Mouse (Mus musculus) heart, postnatal 4 days (tissue): ENCODE data around the gene Gm20518. TPM values are rescaled to one million over a fixed set of nuclear protein-coding genes. Genes with fewer than 3 reads are reported as not detected.
A peak's percentile ranks its signal among the peaks of the same experiment; 100 is the strongest.

ENCODE experiments used
- DNase-seq: peaks from one replicate; pipeline ENCODE4 v3.0.0; 2021
- total RNA-seq, 2 experiments: library from RNA; stranded (reverse); gene quantifications; 2 replicates each; pipeline ENCODE4 v1.2.3; 2021

The Gm20518 gene
- total RNA-seq, 2 experiments from 2014 or later = not detected

DNA sequence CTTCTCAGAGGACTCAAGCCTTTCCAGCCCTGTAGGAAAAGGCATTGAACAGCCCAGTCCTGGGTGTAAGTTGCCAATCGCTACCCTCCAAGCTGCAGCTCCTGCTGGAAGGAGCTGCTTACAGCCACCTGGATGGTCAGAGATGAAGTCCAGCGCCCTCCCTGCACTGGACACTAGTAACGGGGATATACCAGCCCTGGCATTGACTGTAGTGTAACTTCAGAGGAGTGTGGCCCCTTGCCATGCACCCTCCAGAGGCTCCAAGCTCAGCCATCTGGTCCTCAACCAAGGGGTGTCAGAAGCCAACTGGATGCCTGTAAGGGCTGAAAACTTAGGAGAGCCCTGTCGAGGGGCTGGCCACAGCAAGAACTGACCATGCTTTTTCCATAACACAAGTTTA is 51.5 kb downstream of the Gm20518 start:
- no peak for DNase-seq

DNA sequence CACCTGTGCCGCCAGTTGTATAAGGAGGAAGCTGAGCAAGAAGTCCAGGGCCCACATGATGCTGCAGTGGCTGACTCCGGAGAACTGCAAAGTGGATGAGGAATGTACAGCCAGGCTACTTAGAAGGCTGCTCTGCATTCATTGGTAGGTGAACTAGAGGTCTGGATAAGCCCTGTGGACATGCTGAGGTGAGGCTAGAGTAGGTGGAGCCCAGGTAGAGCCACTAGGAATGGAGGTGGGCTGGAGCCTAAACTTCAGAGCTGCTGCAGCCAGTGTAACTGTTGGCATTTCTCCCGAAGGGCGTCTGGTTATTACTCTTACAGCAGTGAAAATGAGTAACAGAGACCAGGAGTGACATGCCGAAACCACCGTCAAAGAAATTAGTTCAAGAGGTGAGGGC is 53.4 kb downstream of the Gm20518 start, which contains the start of gene Car15:
Gene Car15 (minus strand): TSS at position 314 of the 400 bp plus-strand sequence.
- no peak for DNase-seq

DNA sequence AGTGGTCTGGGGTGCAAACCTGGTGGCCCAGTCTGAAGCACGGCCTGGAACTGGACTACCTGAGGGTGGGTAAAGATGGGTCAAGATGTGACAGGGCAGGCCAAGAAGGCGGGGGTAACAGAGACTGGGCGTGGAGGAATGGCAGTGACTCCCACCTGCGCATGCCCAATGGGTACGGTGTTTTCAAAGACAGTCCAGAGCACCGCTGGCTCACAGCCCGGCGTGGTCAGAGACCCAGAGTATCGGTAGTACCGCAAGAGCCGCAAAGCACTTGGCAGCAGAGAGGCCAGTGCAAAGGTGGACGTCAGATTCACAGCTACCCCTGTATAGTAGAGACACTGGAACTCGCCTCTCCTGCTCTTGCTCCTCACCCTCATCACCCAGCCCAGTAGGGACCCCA is 56.0 kb downstream of the Gm20518 start:
- no peak for DNase-seq

DNA sequence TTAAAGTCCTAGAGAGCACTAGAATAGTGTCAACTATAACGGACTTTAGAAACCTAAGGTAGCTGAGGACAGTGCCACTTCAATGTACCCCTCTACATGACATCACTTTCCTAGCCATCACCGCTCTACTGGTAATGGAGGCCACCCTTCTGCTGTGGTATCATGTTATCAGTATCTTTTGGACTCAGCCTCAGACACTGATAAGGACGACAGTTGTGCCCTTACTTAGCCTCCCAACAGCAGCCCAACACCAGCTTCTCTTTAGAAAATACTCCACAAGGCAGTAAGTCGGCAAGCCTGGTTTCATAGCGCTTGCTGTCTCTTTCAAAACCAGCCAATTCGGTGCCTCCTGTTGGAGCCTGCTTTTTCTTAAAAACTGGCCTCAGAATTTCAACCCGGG is 56.9 kb downstream of the Gm20518 start:
- DNase-seq = no peak

DNA sequence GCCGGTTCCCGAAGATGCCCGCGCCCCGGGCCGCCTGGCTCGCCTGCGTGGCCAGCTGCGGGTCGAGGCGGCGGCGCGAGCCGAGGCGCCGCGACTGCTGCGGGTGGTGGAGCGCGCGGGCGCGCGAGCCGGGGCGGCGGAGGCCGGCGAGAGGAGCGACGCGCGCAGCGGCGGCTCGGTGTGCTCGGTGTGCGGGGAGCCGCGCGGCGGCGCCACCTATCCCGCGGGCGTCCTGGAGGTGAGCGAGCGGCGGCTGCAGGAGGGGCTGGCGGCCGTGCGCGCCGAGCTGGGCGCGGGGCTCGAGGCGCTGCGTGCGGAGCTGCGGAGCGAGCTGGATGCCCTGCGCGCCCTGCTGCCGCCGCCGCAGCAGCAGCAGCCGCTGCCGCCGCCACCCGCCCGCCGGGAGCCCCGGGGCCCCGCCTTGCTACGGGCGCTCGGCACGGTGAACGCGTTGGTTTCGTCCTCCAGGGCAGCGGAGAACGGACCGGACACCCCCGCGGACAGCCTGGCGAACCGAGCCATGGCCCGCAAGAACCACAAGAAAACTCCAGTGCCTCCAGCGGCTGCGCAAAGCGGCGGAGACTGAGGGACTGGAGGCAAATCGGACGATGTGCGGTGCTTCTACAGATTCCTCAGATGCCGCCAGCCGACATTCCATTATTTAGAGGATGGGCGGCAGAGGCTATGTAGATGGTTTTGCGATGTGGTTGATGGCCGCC is 57.6 kb downstream of the Gm20518 start:
- no peak for DNase-seq

DNA sequence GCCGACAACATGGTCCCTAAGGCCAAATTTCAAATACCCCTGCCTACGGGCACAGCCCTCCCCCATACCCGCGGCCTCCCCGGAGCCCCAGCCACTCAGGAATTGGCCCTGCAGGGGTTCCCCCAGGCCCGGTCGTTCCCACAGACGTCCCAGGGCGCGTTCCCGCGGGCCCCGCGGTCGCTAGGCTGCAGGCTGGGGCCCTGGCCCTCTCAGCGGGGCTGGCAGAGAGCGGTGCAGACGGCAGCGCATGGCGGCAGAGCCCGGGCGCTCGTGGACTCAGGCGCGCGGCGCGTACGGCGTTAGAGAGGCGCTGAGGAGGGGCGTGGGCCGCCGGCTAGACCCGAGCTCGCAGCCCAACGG is 58.2 kb downstream of the Gm20518 start:
- no peak for DNase-seq

DNA sequence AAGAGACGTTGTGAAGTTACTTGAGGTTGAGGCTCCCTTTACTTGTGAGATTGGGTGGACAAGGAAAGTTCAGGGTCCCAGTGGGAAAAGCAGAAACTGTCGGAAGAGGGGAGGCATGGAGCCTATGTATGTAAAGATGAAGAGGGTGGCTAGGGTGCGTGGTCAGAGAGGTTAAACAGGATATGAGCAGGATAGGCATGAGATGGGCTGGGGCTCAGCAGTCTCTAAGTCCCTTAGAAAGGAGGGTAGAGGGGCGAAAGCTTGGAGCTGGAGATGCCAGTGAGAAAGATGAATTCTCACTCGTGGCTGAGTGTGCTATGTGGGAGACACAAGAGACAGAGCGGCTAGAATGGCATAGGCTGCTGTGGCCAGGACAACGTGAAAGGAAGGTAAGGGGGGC is 58.6 kb downstream of the Gm20518 start, which contains the start of gene B830017H08Rik:
Gene B830017H08Rik (plus strand): TSS at position 301 of the 400 bp plus-strand sequence.
- DNase-seq = no peak

DNA sequence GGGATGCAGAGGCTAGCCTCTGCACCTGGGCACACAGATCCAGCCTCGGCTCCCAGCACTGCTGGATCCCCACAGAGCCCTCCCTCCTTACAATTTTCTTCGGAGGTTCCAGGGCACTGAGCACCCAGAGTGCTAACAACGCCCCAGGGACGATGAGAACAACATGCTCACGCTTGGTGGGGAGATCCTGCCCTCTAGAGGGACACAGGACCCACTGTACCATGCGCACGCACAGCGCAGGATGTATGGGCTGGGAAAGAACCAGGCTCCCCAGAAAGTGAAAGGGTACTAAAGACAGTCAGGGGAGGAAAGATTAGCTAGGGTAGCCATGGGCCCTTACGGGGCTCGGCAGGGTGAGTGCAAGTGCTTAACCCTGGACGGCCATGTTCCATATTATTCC is 59.7 kb downstream of the Gm20518 start:
- no peak for DNase-seq

DNA sequence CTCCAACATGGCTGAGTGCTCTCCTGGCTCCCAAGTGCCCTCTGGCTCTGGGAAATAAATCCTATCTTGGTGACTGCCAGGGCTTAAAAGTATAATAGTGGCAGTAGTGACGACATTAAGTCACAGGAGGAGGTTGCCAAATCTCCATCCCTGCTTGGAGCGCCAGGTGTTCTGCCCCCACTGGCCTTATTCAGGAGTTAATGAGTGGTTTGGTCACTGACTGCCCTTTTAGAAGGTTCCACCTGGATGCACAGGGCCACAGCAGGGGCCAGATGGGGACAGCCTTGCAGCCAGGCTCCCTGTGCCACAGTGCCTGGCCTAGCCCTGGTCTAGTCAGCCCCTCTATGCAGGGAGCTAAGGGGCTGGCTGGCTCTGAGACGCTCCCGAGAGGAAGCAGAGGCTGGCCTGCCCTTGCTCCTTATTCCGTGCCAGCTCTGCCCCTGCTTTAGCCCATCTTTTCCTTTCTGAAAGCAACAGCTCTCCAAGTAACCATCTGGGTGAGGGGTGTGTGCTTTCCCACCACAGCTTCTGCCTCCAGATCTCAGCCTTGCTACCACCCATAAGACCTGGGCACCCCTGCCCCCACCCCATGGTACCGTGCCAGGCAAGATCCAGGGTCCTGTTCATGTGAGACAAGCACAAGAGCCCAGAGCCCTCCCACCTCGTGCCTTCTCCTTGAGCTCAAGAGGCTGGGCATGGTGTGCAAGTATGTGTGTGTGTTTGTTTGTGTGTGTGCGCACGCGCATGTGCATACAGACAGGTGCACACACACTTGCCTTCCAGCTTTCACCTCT is 60.9 kb downstream of the Gm20518 start:
- DNase-seq = no peak

DNA sequence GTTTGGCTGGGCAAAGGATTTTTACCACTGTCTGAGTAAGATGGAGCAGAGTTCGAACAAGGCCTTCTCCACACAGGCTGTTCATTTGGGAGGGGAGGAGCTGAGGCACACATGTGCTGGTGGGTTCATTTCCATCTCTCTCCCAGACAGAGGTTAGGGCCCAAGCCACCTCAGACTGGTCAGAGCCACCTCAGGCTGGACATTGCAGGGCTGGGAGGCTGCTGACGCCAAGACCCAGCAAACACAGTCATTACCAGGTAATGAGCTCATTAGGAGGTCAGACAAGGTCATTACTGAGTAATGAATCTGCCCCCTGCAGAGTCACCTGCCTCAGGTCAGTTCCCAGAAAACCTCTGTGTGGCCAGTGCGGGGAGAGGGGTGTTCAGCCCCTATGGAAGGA is 62.6 kb downstream of the Gm20518 start:
- no peak for DNase-seq

DNA sequence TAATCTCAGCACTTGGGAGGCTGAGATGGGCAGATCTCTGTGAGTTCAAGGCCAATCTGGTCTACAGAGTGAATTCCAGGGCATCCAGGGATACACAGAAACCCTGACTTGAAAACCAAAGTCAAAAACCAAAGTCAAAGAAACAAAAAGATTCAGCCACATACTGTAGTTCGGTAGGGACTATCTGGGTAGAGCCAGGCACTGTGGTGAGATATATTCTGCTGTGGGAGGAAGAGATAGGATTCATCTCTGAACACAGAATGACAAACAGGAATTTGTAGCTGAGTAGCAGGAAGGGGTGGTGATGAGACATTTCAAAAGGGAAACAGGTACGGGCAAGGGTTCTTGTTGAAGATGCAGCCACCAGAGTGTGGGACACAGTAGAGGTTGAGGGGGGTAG is 63.2 kb downstream of the Gm20518 start:
- no peak for DNase-seq

DNA sequence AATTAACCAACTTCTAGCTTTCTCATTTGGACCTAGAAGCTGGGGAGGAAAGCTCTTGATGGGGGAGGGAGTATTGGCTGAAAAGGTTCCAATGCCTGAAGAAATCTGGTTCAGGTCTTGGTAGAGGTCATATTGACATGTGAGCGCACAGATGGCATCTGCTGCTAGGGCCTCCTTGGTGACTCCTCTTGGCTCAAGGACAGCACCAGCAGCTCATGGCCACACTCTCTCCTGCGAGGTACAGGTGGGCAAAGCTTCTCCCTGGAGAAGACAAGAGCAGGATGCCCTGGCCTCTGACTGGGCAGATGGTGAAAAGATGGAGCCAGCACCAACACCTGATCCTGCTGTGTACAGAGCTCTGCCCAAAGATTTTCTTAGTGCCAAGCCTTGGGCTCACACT is 65.0 kb downstream of the Gm20518 start:
- DNase-seq = no peak

DNA sequence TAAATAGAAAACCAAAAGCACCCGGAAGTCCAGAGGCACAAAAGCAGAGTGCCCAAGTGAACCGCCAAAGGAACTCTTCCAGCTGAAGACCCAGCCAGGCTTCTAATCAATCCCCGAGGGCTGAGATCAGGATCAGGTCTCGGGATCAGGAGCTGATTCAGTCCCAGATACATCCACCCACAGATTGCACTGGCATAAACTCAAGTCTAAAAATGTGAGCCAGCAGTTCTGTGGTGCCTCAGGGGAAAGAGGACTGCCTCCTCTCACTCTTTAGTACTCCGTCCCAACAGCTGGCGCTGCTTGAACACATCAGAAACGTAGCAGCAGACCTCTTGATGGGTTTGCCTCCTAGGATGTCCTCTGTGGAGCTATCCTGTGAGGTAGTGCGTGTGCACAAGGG is 74.9 kb downstream of the Gm20518 start:
- DNase-seq = no peak

DNA sequence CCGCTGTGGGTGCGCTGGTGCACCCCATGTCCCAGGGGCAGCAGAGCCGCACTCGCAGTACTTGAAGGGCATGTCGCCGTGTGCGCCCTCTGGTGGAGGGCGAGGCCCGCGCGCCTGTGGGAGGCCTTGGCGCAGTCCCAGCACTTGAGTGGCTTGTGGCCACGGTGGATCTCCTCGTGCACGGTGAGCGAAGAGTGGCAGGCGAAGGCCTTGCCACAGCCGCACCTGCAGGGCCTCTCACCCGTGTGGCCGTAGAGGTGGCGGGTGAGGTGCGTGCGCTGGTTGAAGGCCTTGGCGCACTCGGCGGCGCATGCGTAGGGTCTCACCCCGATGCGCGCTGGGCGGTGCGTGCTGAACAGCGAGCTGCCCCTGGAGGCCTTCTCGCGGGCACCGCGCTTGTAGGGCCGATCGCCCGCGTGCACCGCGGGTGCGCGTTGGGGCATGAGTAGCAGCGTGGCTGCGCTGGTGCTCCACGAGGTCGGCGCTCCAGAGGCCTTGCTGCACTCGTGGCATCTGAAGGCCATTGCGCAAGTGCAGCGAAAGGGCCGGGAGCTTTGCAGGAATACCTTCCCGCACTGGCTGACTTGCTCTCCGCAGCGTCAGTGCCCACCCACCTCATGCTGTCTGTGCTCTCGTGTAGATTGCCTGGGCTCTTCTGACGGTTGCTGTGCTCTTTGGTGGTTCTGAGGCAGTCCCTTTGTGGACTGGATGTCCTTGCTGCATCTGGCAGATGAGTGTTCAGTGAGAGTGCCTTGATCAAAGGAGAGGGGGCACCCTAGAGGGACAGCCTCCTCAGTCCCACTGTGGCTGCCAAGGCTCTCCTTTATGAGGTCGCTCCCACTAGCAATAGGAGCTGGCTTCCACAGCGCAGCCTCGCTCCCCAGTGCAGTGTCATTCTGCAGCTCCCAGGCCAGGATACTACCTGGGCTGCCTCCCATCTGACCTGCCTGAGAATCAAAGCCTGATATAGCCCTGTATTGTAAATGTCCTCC is 75.8 kb downstream of the Gm20518 start:
- DNase-seq = peak; percentile 68

DNA sequence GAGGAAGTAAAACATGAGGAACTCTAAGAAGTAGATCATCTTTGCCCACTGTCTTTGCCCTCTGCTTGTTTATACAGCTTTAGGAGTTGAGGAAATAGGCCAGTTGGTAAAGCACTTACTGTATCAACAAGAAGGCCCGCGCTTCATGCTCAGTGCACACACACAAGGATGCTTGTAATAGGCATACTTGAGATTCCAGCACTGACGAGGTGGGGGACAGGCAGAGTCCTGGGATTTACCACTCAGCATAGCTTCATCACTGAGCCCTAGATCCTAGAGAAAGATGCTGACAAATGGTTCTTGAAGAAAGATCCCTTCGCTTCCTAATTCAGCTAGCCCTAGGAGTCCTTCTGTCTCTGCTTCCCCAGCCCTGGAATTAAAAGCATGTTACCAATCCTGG is 78.3 kb downstream of the Gm20518 start:
- no peak for DNase-seq

DNA sequence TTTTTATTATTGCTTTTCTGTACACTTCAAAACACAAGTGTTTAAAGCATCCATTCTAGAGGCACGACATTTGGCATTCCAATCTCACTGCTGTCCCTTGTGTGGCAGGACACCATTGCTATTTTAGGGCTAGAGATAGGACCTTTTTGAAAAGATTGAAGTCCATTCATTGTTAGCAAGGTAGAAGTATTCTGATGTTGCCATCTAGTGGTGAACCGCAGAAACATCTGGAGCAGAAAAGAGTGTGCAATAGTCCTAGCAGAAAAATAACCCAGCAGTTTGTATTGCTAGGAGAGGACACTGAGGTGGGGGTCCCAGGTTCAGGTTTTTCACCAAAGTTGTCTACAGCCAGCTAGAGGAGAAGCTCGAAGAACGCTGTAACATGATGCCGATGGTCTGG is 79.4 kb downstream of the Gm20518 start:
- peak; percentile 56 for DNase-seq

DNA sequence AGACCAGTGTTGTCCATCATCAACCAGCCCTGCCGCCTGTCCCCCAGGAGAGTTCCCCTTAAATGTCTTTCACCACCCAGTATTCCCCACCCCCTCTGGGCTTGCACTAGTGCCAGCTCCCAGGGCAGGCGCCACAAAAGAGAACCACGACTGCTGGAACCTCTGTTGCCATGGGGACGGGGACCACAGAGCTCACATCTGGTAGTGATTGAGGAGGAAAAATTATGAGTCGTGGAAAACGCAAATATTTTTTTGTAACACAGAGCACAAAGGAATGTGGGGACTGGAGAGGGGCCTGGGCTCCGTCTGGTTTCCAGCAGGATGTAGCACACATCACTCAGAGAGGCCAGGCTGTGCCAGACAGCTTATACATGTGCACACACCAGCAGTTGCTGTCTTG is 81.8 kb downstream of the Gm20518 start:
- peak; percentile 78 for DNase-seq

DNA sequence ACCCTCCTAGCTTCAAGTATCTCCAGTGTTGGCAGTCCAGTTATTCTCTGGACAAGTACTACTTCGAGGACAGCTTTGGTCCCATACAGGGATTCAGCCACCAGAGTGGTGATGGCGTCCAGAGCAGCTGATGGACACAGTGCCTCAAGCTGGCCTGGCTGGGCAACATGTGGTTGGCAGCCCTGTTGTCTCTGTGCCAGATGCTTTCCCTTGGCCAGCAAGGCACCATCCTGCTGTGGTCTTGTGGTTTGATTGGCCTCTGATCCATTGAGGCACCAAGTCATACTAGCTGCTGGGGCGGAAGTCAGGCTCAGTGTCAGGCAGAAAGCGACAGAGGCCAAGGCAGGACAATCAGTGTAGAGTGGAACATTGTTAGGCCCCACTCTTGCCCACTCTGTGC is 82.3 kb downstream of the Gm20518 start:
- no peak for DNase-seq

DNA sequence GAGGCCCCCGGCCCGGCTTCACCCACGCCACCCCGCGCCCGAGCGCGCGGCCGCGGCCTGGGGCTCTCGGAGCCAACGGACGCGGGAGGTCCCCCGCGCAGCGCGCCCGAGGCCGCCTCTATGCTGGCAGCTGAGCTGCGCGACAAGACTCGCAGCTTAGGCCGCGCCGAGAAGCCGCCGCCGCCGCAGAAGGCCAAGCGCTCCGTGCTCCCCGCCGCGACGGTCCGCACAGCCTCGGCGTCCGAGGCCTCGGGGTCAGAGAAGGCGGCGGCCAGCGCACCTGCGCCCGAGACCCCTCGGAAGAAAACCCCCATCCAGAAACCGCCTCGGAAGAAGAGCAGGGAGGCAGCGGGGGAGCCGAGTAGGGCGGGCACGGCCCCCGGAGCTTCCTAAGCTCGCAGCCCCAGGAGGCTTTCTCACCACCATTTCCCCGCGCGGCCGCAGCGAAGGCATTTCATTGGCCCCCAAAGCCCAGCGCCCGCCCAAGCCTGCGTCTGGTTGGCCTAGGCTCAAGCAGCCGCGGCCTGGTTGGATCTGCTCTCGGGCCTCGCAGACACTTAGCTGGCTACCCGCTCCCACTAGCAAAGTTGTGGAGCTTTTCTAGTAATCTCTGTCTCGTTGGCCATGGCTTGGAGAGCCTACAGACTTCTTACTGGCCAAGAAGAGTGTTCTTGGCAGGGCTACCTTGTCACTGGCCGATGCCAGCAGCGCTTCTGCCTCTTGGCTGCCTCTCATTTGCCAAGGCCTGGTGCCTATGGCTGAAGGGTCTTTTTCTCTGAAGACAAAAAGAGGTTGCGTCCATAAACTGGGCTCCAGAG is 84.1 kb downstream of the Gm20518 start:
- DNase-seq = peak; percentile 89

DNA sequence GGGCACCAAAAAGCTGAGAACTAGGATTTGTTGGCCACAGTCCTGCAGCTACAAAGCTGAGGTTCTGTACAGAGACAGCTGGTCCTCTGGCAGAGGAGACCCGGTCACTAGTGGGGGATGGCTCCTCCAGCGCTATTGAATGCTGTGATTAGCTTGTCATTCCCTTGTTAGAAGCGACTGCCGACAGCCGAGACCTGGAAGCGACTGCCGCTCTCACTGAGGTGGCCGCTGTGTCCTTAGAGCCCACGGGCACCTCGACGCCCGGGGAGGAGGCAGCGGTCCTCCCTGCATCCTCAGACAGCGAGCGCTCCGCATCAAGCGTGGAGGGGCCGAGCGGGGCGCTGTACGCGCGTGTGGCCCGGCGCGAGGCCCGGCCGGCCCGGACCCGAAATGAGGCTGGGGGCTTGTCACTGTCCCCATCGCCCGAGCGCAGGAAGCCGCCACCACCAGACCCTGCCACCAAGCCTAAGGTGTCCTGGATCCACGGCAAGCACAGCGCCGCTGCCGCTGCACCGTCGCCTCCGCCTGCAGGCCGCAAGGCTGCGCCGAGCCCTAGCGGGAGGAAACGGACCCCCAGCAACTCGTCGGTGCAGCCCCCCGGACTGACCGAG is 84.8 kb downstream of the Gm20518 start:
- peak; percentile 43 for DNase-seq

DNA sequence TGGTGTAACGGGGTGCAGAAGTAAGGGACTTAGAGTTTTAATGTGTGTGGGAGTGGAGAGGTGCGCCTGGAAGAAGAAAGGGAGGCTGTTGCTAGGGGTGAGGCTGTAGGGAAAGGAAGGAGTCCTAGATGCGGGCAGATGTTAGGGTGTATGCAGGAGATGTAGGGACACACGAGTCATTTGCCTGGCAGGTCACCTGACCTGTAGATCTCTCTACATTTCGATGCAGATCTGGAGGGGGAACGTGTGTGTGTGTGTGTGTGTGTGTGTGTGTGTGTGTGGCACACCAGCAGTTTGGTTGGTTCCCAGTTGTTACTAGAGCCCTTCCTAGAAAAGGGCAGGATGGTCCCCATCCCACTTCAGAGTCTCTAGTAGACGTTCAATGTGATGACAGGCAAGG is 86.5 kb downstream of the Gm20518 start:
- DNase-seq = no peak
